Mouse (Mus musculus) E14TG2a.4 (cell line): ENCODE results near the gene Shisa4.

Experiments used
- CTCF ChIP-seq: conservative IDR thresholded peaks from 2 replicates; pipeline ENCODE4 v1.5.1; 2014; ENCODE audit warnings: low read length
- POU5F1 ChIP-seq: IDR thresholded peaks from 2 replicates; pipeline ENCODE4 v1.6.1; 2014; ENCODE audit warnings: low read length, borderline replicate concordance

GRCm38 (mm10) chr1:135384171-135384570 is 9.1 kb upstream of the Shisa4 start:
- no peak for TF ChIP-seq CTCF
- TF ChIP-seq POU5F1: no peak
